Mouse (Mus musculus) CD8-positive naive resting alpha-beta T cell, adult 57 days (primary cell): Measurements from ENCODE around the gene Lhx1. TPM values are rescaled to one million over a fixed set of nuclear protein-coding genes. Genes with fewer than 3 reads are reported as not detected.

Experiments used
- total RNA-seq: library from RNA; stranded (reverse); gene quantifications from one replicate; pipeline ENCODE4 v1.2.4, GENCODE M21; 2023

Lhx1 gene
- total RNA-seq, result not detected

GRCm38 (mm10) chr11:84525421-84526274 lies at the start of gene Lhx1:
TSS of gene Lhx1 (minus strand) at chr11:84525535.

GRCm38 (mm10) chr11:84513171-84514116 lies 11.9 kb downstream of the Lhx1 start, which contains the start of gene Aatf:
TSS of gene Aatf (minus strand) at chr11:84513522.

Other genes starting within 250 kb of the Lhx1 start
- gene Aatf, start 12.0 kb downstream of the Lhx1 start, total RNA-seq, result 47.2 TPM